Mouse (Mus musculus) ES-Bruce4 (cell line): ENCODE data around the gene Etv6.

Source experiments
- CTCF ChIP-seq: IDR thresholded peaks from one replicate; pipeline ENCODE4 v1.8.1; 2011; ENCODE audit warnings: low read depth, low read length
- EP300 ChIP-seq: IDR thresholded peaks from 2 replicates; pipeline ENCODE4 v1.6.1; 2011; ENCODE audit warnings: low read depth, low read length; ENCODE audit not compliant: insufficient read depth
- POLR2A ChIP-seq: IDR thresholded peaks from one replicate; pipeline ENCODE4 v1.8.1; 2011; ENCODE audit warnings: low read length; ENCODE audit not compliant: insufficient read depth

GRCm38 (mm10) chr6:134018807-134019206 lies 16.7 kb upstream of the Etv6 start:
- TF ChIP-seq CTCF (no peak), EP300 (no peak), POLR2A (no peak)
